Mouse (Mus musculus) kidney, embryonic 14.5 days (tissue): ENCODE results near the gene Krt23. TPM values are rescaled to one million over a fixed set of nuclear protein-coding genes. Genes with fewer than 3 reads are reported as not detected.

Source experiments
- ATAC-seq: fragments of 200-750 bp; cut with Nextera tagmentation; 2 replicates; pipeline ENCODE4 v1.8.0; 2017; ENCODE audit warnings: moderate number of reproducible peaks, mild to moderate bottlenecking, moderate TSS enrichment, moderate library complexity; ENCODE audit not compliant: low FRiP score, low TSS enrichment
- H3K27ac ChIP-seq: fragments of 300-500 bp; sonication (generic); 2 replicates; pipeline ENCODE4 v1.5.1; 2014; ENCODE audit warnings: low read depth, mild to moderate bottlenecking, low read length, moderate library complexity, mixed read lengths
- H3K27me3 ChIP-seq: fragments of 300-500 bp; sonication (generic); 2 replicates; pipeline ENCODE4 v1.6.1; 2014; ENCODE audit warnings: mild to moderate bottlenecking, low read length; ENCODE audit not compliant: control insufficient read depth, insufficient read depth
- H3K36me3 ChIP-seq: fragments of 300-500 bp; sonication (generic); 2 replicates; pipeline ENCODE4 v1.6.1; 2014; ENCODE audit warnings: low read length, mixed read lengths; ENCODE audit not compliant: control insufficient read depth, insufficient read depth
- H3K4me1 ChIP-seq: fragments of 300-500 bp; sonication (generic); 2 replicates; pipeline ENCODE4 v1.6.1; 2014; ENCODE audit warnings: low read length, mixed read lengths; ENCODE audit not compliant: control insufficient read depth, insufficient read depth
- H3K4me2 ChIP-seq: fragments of 300-500 bp; sonication (generic); replicated peaks from 2 replicates; pipeline ENCODE4 v1.6.1; 2014; ENCODE audit warnings: low read depth, mild to moderate bottlenecking, low read length
- H3K4me3 ChIP-seq: fragments of 300-500 bp; sonication (generic); 2 replicates; pipeline ENCODE4 v1.5.1; 2014; ENCODE audit warnings: mild to moderate bottlenecking, low read length
- H3K9ac ChIP-seq: fragments of 300-500 bp; sonication (generic); 2 replicates; pipeline ENCODE4 v1.6.1; 2014; ENCODE audit warnings: low read depth, mild to moderate bottlenecking, low read length, moderate library complexity
- H3K9me3 ChIP-seq: fragments of 300-500 bp; sonication (generic); 2 replicates; pipeline ENCODE4 v1.6.1; 2016; ENCODE audit warnings: low read length; ENCODE audit not compliant: control insufficient read depth
- WGBS: fragments of 180-500 bp; shearing (Covaris S2); extraction: QIAGEN DNeasy Blood & Tissue Kit; methylation state at CpG from one replicate; pipeline ENCODE4 v1.1.7; 2014; 5-methylcytosine and 5-hydroxymethylcytosine counted together
- polyA plus RNA-seq: library from polyadenylated mRNA; unstranded; fragments of >200 nt; fragmentation: Nextera tagmentation; extraction: Ambion mirVana; gene quantifications from 2 replicates; pipeline ENCODE4 v1.2.1, GENCODE M21; 2014

Gene Krt23
- polyA plus RNA-seq, 1 experiment from 2014 or later, result 33.3 TPM

GRCm38 (mm10) chr11:99463155-99463554 lies 29.8 kb downstream of the Krt23 start:
- Histone ChIP-seq H3K27ac (no peak overlapping the region), H3K4me1 (no peaks in the 10 kb centered on the region), H3K9me3 (no peaks in the 10 kb centered on the region), H3K27me3 (no peaks in the 10 kb centered on the region), H3K36me3 (no peaks in the 10 kb centered on the region), H3K4me2 (no peak overlapping the region), H3K9ac (no peak overlapping the region), H3K4me3 (no peak overlapping the region)
- no peak for ATAC-seq
- WGBS, result 12% methylated on average over 8 of the region's 8 CpGs

DNA sequence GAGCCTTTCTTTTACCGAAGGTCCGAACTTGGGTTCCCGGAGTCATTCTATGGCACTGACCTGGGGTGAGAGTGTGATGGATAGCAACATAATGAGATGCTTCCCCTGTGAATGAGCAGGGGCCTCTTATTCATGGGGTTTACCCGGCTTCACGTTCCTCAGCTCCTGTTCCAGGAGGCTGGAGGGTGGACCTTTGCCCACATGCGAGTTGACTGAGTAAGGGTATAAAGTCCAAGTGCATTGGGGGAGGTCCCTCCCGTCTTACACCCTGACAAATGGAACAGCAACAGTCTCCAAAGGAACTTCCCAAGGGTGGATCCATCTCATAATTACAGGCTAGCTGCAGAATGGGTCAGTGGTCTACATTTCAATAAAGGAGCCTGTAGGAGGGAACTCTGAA lies 31.2 kb downstream of the Krt23 start:
- H3K4me2 ChIP-seq, result no peak overlapping the region
- H3K9ac ChIP-seq, result no peak overlapping the region
- H3K36me3 ChIP-seq, result no peaks in the 10 kb centered on the region
- H3K4me1 ChIP-seq, result no peaks in the 10 kb centered on the region
- H3K9me3 ChIP-seq, result no peaks in the 10 kb centered on the region
- ATAC-seq, result no peak
- 60% methylated on average over 7 of the region's 7 CpGs for WGBS
- no peak overlapping the region for H3K4me3 ChIP-seq
- H3K27ac ChIP-seq, result no peak overlapping the region
- no peaks in the 10 kb centered on the region for H3K27me3 ChIP-seq

- no peak for ATAC-seq
- H3K9me3 ChIP-seq, result no peaks in the 10 kb centered on the region
- no peak overlapping the region for H3K27ac ChIP-seq
- no peaks in the 10 kb centered on the region for H3K36me3 ChIP-seq
- no peaks in the 10 kb centered on the region for H3K4me1 ChIP-seq
- no peak overlapping the region for H3K9ac ChIP-seq
- H3K4me2 ChIP-seq, result no peak overlapping the region
- 56% methylated on average over 7 of the region's 7 CpGs for WGBS
- H3K4me3 ChIP-seq, result no peak overlapping the region
- no peaks in the 10 kb centered on the region for H3K27me3 ChIP-seq
Observed at GRCm38 (mm10) chr11:99458887-99459286, 34.0 kb downstream of the Krt23 start.

DNA sequence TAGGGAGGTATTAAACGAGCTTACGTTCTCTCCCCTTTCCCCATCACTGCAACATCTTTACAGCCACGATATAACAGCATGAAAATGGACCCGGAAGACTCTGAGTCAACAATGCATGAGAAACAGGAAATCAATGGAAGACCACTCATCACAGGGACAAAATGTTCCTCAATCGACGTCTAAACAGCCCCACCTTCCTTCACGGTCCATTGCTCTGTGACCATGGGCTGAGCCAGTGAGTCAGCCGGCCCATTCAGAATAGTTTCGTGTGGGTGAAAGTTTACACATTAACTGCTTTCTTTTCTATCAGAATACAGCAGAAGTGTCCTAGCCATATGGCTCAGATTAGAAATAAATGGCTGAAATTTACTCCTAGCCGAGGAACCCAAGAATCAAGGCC lies 38.2 kb downstream of the Krt23 start:
- WGBS, result 69% methylated on average over 10 of the region's 10 CpGs
- no peak overlapping the region for H3K4me3 ChIP-seq
- H3K36me3 ChIP-seq, result no peaks in the 10 kb centered on the region
- no peak overlapping the region for H3K4me2 ChIP-seq
- H3K9me3 ChIP-seq, result no peaks in the 10 kb centered on the region
- no peak overlapping the region for H3K27ac ChIP-seq
- ATAC-seq, result no peak
- H3K4me1 ChIP-seq, result no peaks in the 10 kb centered on the region
- H3K27me3 ChIP-seq, result peaks cover 2% of the 10 kb centered on the region; the same call in 1 of the 2 replicates
- H3K9ac ChIP-seq, result no peak overlapping the region

GRCm38 (mm10) chr11:99454044-99454443 lies 38.9 kb downstream of the Krt23 start:
- no peak for ATAC-seq
- Histone ChIP-seq H3K4me2 (no peak overlapping the region), H3K4me3 (no peak overlapping the region), H3K4me1 (no peaks in the 10 kb centered on the region), H3K9me3 (no peaks in the 10 kb centered on the region), H3K9ac (no peak overlapping the region), H3K27me3 (peaks cover 3% of the 10 kb centered on the region; the same call in 1 of the 2 replicates), H3K27ac (no peak overlapping the region), H3K36me3 (no peaks in the 10 kb centered on the region)
- 82% methylated on average over 4 of the region's 4 CpGs for WGBS

DNA sequence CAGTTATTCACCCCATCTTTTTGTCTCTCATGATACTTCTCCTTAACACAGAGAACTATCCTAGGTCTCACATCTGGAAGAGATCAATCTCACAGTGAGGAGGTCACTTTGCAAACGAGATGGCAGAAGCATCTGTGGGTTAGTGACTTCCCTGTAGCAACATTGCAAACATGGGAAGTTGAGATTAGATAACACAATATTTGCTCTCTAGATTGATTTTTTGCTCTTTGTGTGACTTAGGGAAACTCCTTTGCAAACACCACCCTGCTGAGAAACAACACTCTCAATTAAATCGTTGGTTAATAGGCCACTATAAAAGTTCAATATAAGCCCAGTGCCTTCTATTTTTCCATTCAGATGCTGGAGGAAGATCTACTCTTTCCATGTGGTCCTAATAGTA lies 44.2 kb downstream of the Krt23 start:
- H3K36me3 ChIP-seq, result no peaks in the 10 kb centered on the region
- no peaks in the 10 kb centered on the region for H3K9me3 ChIP-seq
- WGBS, result 52% methylated on average over 2 of the region's 2 CpGs
- ATAC-seq, result no peak
- H3K9ac ChIP-seq, result no peak overlapping the region
- no peak overlapping the region for H3K4me3 ChIP-seq
- H3K4me2 ChIP-seq, result no peak overlapping the region
- no peaks in the 10 kb centered on the region for H3K4me1 ChIP-seq
- no peak overlapping the region for H3K27ac ChIP-seq
- H3K27me3 ChIP-seq, result peaks cover 3% of the 10 kb centered on the region; the same call in 1 of the 2 replicates

- Histone ChIP-seq H3K27ac (no peak overlapping the region), H3K27me3 (no peaks in the 10 kb centered on the region), H3K9ac (no peak overlapping the region), H3K4me3 (no peak overlapping the region), H3K9me3 (no peaks in the 10 kb centered on the region), H3K4me2 (no peak overlapping the region), H3K36me3 (no peaks in the 10 kb centered on the region), H3K4me1 (no peaks in the 10 kb centered on the region)
- no peak for ATAC-seq
- WGBS, result 49% methylated on average over 8 of the region's 8 CpGs
Observed at GRCm38 (mm10) chr11:99441220-99441619, 51.7 kb downstream of the Krt23 start.

- Histone ChIP-seq H3K4me3 (no peak overlapping the region), H3K4me2 (no peak overlapping the region), H3K9ac (no peak overlapping the region), H3K27ac (no peak overlapping the region), H3K27me3 (no peaks in the 10 kb centered on the region), H3K4me1 (no peaks in the 10 kb centered on the region), H3K36me3 (no peaks in the 10 kb centered on the region), H3K9me3 (no peaks in the 10 kb centered on the region)
- ATAC-seq, result no peak
- WGBS, result 79% methylated on average over 10 of the region's 10 CpGs
Observed at GRCm38 (mm10) chr11:99439465-99439864, 53.5 kb downstream of the Krt23 start.

DNA sequence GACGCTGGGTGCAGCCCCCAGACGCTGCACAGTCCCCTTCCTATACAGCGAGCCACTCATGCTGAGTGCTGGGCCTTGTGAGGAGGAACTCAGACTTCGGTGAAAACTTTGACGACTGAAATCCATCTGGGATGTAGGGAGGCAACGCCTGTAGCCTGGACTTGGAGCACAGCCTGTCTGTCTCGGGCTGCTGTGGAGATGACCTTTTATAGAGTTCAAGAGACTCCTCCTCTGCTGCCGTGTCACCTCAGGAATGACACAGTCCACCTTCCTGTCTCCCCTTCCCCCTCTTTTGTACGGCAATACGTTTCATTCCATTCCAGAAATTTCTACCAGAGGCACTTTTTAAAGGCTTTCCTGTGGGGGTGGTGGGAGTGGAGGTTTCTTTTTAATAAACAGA lies 55.0 kb downstream of the Krt23 start, which contains the start of gene Krt20:
TSS of gene Krt20 (minus strand) at position 179 of the 400 bp plus-strand sequence.
- Histone ChIP-seq H3K4me3 (no peak within 1 kb of the TSS), H3K9ac (no peak within 1 kb of the TSS), H3K27ac (no peak within 1 kb of the TSS), H3K9me3 (no peaks in the 10 kb centered on the region), H3K27me3 (no peaks in the 10 kb centered on the region), H3K4me2 (no peak within 1 kb of the TSS), H3K4me1 (no peaks in the 10 kb centered on the region), H3K36me3 (no peaks in the 10 kb centered on the region)
- WGBS, result 28% methylated on average over 10 of the region's 10 CpGs
- no peak for ATAC-seq
